Comparison of ENCODE assay signal across 12 mouse cellular contexts in genomic region chr4:117098764-117099036, GRCm38 (mm10). TPM values are rescaled to one million over a fixed set of nuclear protein-coding genes. Genes with fewer than 3 reads are reported as not detected.
A peak's percentile ranks its signal among the peaks of the same experiment; 100 is the strongest.
DNase-seq lines count a peak whose midpoint lies in the region; ATAC-seq and TF ChIP-seq lines count a peak whose summit lies in the region.
"Had no signal": no experiment of that assay in that cellular context is flagged by ENCODE, and none has a peak within 500 bp of the region (broad histone marks: within the 10 kb centered on the region; RNA-seq: fewer than 3 reads in every experiment).

No protein-coding gene starts in this region.

- TF ChIP-seq CTCF in ES-Bruce4 (IDR thresholded peaks at IDR 0.05; ENCODE audit: low read depth, low read length): no peak

- no peak overlapping the region for H3K9ac ChIP-seq in kidney, embryonic 14.5 days (ENCODE audit: low read depth, low read length)
- no peak overlapping the region for H3K9ac ChIP-seq in ES-Bruce4 (ENCODE audit: low read depth, poor library complexity, severe bottlenecking)
- 0 out of 2 replicates have a peak overlapping the region, but pooled peaks have one; percentile 20 for H3K9ac ChIP-seq in limb, embryonic 13.5 days

- H3K4me1 ChIP-seq in kidney, embryonic 14.5 days (ENCODE audit: control insufficient read depth, insufficient read depth, low read length): peaks cover 29% of the 10 kb centered on the region
- no peaks in the 10 kb centered on the region for H3K4me1 ChIP-seq in ES-Bruce4 (ENCODE audit: control insufficient read depth, insufficient read depth, low read length)
- H3K4me1 ChIP-seq in embryonic facial prominence, embryonic 10.5 days: peaks cover 46% of the 10 kb centered on the region
- peaks cover 46% of the 10 kb centered on the region for H3K4me1 ChIP-seq in limb, embryonic 13.5 days

- no peak for TF ChIP-seq EP300 in ES-Bruce4 (IDR thresholded peaks at IDR 0.05; ENCODE audit: insufficient read depth, low read depth, low read length)

- no peaks in the 10 kb centered on the region for H3K9me3 ChIP-seq in kidney, embryonic 14.5 days (ENCODE audit: control insufficient read depth, low read length)
- no peaks in the 10 kb centered on the region for H3K9me3 ChIP-seq in ES-Bruce4 (replicated peaks; ENCODE audit: control insufficient read depth, insufficient read depth, low read length, poor library complexity, severe bottlenecking)
- no peaks in the 10 kb centered on the region for H3K9me3 ChIP-seq in embryonic facial prominence, embryonic 10.5 days
- H3K9me3 ChIP-seq in limb, embryonic 13.5 days: no peaks in the 10 kb centered on the region

- no peaks in the 10 kb centered on the region for H3K27me3 ChIP-seq in kidney, embryonic 14.5 days (ENCODE audit: control insufficient read depth, insufficient read depth, low read length)
- no peaks in the 10 kb centered on the region for H3K27me3 ChIP-seq in ES-Bruce4 (ENCODE audit: control insufficient read depth, insufficient read depth, low read length, poor library complexity, severe bottlenecking)
- peaks cover 20% of the 10 kb centered on the region for H3K27me3 ChIP-seq in embryonic facial prominence, embryonic 10.5 days (replicated peaks; ENCODE audit: low read depth, poor library complexity, severe bottlenecking)
- H3K27me3 ChIP-seq in limb, embryonic 13.5 days: no peaks in the 10 kb centered on the region

- H3K4me2 ChIP-seq in kidney, embryonic 14.5 days (replicated peaks; ENCODE audit: low read depth, low read length): no peak overlapping the region
- peak overlapping the region; percentile 94 for H3K4me2 ChIP-seq in limb, embryonic 13.5 days (replicated peaks)

- peaks cover 10% of the 10 kb centered on the region for H3K36me3 ChIP-seq in kidney, embryonic 14.5 days (ENCODE audit: control insufficient read depth, insufficient read depth, low read length)
- H3K36me3 ChIP-seq in ES-Bruce4 (ENCODE audit: control insufficient read depth, insufficient read depth, low read length, poor library complexity, severe bottlenecking): no peaks in the 10 kb centered on the region
- peaks cover 41% of the 10 kb centered on the region for H3K36me3 ChIP-seq in embryonic facial prominence, embryonic 10.5 days (replicated peaks)
- 0 out of 2 replicates have a peak, but pooled peaks cover 3% of the 10 kb centered on the region for H3K36me3 ChIP-seq in limb, embryonic 13.5 days

- no peak for DNase-seq in kidney, adult 8-10 months
- DNase-seq in embryonic facial prominence, embryonic 10.5 days (ENCODE audit: low spot score): no peak
- DNase-seq in layer of hippocampus, postnatal 25 days (ENCODE audit: extremely low spot score in 1 of 2, low spot score in 1 of 2): no peak
- DNase-seq: cerebellum, adult 9-10 months; kidney, postnatal 25 days; lung, adult 2 months had no signal

- no peak overlapping the region for H3K4me3 ChIP-seq in kidney, embryonic 14.5 days (ENCODE audit: low read length)
- H3K4me3 ChIP-seq in ES-Bruce4 (ENCODE audit: low read depth, low read length): no peak overlapping the region
- H3K4me3 ChIP-seq in embryonic facial prominence, embryonic 10.5 days: no peak overlapping the region; the same call in 1 of the 2 replicates
- H3K4me3 ChIP-seq in limb, embryonic 13.5 days: no peak overlapping the region

- H3K27ac ChIP-seq in kidney, embryonic 14.5 days (ENCODE audit: low read depth, low read length): peak overlapping the region; percentile 26; the same call in 1 of the 2 replicates
- H3K27ac ChIP-seq in ES-Bruce4 (ENCODE audit: insufficient read depth, low read length): peak overlapping the region; percentile 24
- 0 out of 2 replicates have a peak overlapping the region, but pooled peaks have one; percentile 36 for H3K27ac ChIP-seq in embryonic facial prominence, embryonic 10.5 days (replicated peaks)
- H3K27ac ChIP-seq in limb, embryonic 13.5 days: 0 out of 2 replicates have a peak overlapping the region, but pooled peaks have one; percentile 15

- ATAC-seq in kidney, embryonic 14.5 days (ENCODE audit: low FRiP score, low TSS enrichment): no peak
- ATAC-seq in limb, embryonic 13.5 days (ENCODE audit: low FRiP score, low read depth): no peak
- ATAC-seq in megakaryocyte, adult 5-6 weeks (ENCODE audit: poor library complexity, severe bottlenecking): no peak

- WGBS in kidney, embryonic 14.5 days: 89% methylated on average over 2 of the region's 2 CpGs
- 66% methylated on average over 2 of the region's 2 CpGs for WGBS in embryonic facial prominence, embryonic 10.5 days
- WGBS in limb, embryonic 13.5 days: 64% methylated on average over 2 of the region's 2 CpGs

- no peak for TF ChIP-seq POLR2A in ES-Bruce4 (IDR thresholded peaks at IDR 0.05; ENCODE audit: insufficient read depth, low read length)

RNA-seq across cellular contexts. Expression of gene Ptch2, which starts 2.8 kb away (rescaled TPM):
- polyA plus RNA-seq in kidney, embryonic 14.5 days (2014; fragmentation: Nextera tagmentation; extraction: Ambion mirVana): 6.0 and 7.6 TPM in 2 replicates
- polyA plus RNA-seq in ES-Bruce4 (2011; ENCODE audit: insufficient read depth, insufficient read length, low read depth, missing spikeins): 4.5 and 5.7 TPM in 2 replicates
- polyA plus RNA-seq in embryonic facial prominence, embryonic 10.5 days (2016; fragmentation: Nextera tagmentation; extraction: Ambion mirVana): 9.2 and 10.4 TPM in 2 replicates
- polyA plus RNA-seq in limb, embryonic 13.5 days (2015; fragmentation: Nextera tagmentation; extraction: Ambion mirVana): 7.9 and 9.4 TPM in 2 replicates
- total RNA-seq in megakaryocyte, adult 5-6 weeks (2015): 0.13 and 0.34 TPM in 2 replicates
- total RNA-seq in megakaryocyte, adult 5-6 weeks (2017): 0.08 and 0.11 TPM in 2 replicates
- 1 to 10 TPM; 1.4 to 3.0 TPM for total RNA-seq in layer of hippocampus, postnatal 25 days (2021)

RNA-seq across cellular contexts. Expression of gene Btbd19, which starts 26.8 kb away (rescaled TPM):
- polyA plus RNA-seq in kidney, embryonic 14.5 days (2014; fragmentation: Nextera tagmentation; extraction: Ambion mirVana): 6.2 TPM in 2 replicates
- 60.9 and 65.8 TPM in 2 replicates for polyA plus RNA-seq in ES-Bruce4 (2011; ENCODE audit: insufficient read depth, insufficient read length, low read depth, missing spikeins)
- 3.6 and 4.0 TPM in 2 replicates for polyA plus RNA-seq in embryonic facial prominence, embryonic 10.5 days (2016; fragmentation: Nextera tagmentation; extraction: Ambion mirVana)
- polyA plus RNA-seq in limb, embryonic 13.5 days (2015; fragmentation: Nextera tagmentation; extraction: Ambion mirVana): 5.1 and 5.2 TPM in 2 replicates
- 5.3 and 5.9 TPM in 2 replicates for total RNA-seq in megakaryocyte, adult 5-6 weeks (2015)
- total RNA-seq in megakaryocyte, adult 5-6 weeks (2017): 10.4 and 11.1 TPM in 2 replicates
- 10 to 100 TPM; 10.5 to 12.1 TPM for total RNA-seq in layer of hippocampus, postnatal 25 days (2021)

RNA-seq across cellular contexts. Expression of gene Tctex1d4, which starts 27.9 kb away (rescaled TPM):
- polyA plus RNA-seq in kidney, embryonic 14.5 days (2014; fragmentation: Nextera tagmentation; extraction: Ambion mirVana): not detected in 2 replicates
- polyA plus RNA-seq in ES-Bruce4 (2011; ENCODE audit: insufficient read depth, insufficient read length, low read depth, missing spikeins): not detected in 2 replicates
- polyA plus RNA-seq in embryonic facial prominence, embryonic 10.5 days (2016; fragmentation: Nextera tagmentation; extraction: Ambion mirVana): not detected in 2 replicates
- not detected in 2 replicates for polyA plus RNA-seq in limb, embryonic 13.5 days (2015; fragmentation: Nextera tagmentation; extraction: Ambion mirVana)
- 2.1 TPM in 1 of 2 replicates, not detected in the other for total RNA-seq in megakaryocyte, adult 5-6 weeks (2015)
- 0.53 and 2.8 TPM in 2 replicates for total RNA-seq in megakaryocyte, adult 5-6 weeks (2017)
- under 1 TPM; 0.27 to 0.75 TPM for total RNA-seq in layer of hippocampus, postnatal 25 days (2021)
- total RNA-seq: left cerebral cortex, postnatal 25 days had no signal
- polyA plus RNA-seq: heart, embryonic 14.5 days had no signal

RNA-seq across cellular contexts. Expression of gene Plk3, which starts 35.1 kb away (rescaled TPM):
- polyA plus RNA-seq in kidney, embryonic 14.5 days (2014; fragmentation: Nextera tagmentation; extraction: Ambion mirVana): 2.4 and 2.9 TPM in 2 replicates
- polyA plus RNA-seq in ES-Bruce4 (2011; ENCODE audit: insufficient read depth, insufficient read length, low read depth, missing spikeins): 12.1 and 12.5 TPM in 2 replicates
- polyA plus RNA-seq in embryonic facial prominence, embryonic 10.5 days (2016; fragmentation: Nextera tagmentation; extraction: Ambion mirVana): 7.9 and 15.1 TPM in 2 replicates
- polyA plus RNA-seq in limb, embryonic 13.5 days (2015; fragmentation: Nextera tagmentation; extraction: Ambion mirVana): 3.1 and 3.5 TPM in 2 replicates
- total RNA-seq in megakaryocyte, adult 5-6 weeks (2015): 4.9 and 6.2 TPM in 2 replicates
- total RNA-seq in megakaryocyte, adult 5-6 weeks (2017): 3.0 and 4.2 TPM in 2 replicates
- 10 to 100 TPM; 10.9 to 11.9 TPM for total RNA-seq in layer of hippocampus, postnatal 25 days (2021)

RNA-seq across cellular contexts. Expression of gene Rps8, which starts 57.3 kb away (rescaled TPM):
- 1,419 and 1,934 TPM in 2 replicates for polyA plus RNA-seq in kidney, embryonic 14.5 days (2014; fragmentation: Nextera tagmentation; extraction: Ambion mirVana)
- polyA plus RNA-seq in ES-Bruce4 (2011; ENCODE audit: insufficient read depth, insufficient read length, low read depth, missing spikeins): 2,253 and 2,515 TPM in 2 replicates
- 897 and 923 TPM in 2 replicates for polyA plus RNA-seq in embryonic facial prominence, embryonic 10.5 days (2016; fragmentation: Nextera tagmentation; extraction: Ambion mirVana)
- polyA plus RNA-seq in limb, embryonic 13.5 days (2015; fragmentation: Nextera tagmentation; extraction: Ambion mirVana): 885 and 930 TPM in 2 replicates
- 2,618 and 2,625 TPM in 2 replicates for total RNA-seq in megakaryocyte, adult 5-6 weeks (2015)
- total RNA-seq in megakaryocyte, adult 5-6 weeks (2017): 984 and 1,065 TPM in 2 replicates
- total RNA-seq in layer of hippocampus, postnatal 25 days (2021): 100 to 1,000 TPM; 437 to 521 TPM
